Mouse (Mus musculus) small intestine, adult 2 months (tissue): ENCODE data around the gene Klhl31. TPM values are rescaled to one million over a fixed set of nuclear protein-coding genes. Genes with fewer than 3 reads are reported as not detected.
A peak's percentile ranks its signal among the peaks of the same experiment; 100 is the strongest.

Experiments used
- H3K27ac ChIP-seq: fragments of 200-500 bp; 2 replicates; pipeline ENCODE4 v1.5.1; 2012; ENCODE audit warnings: low read depth, low read length, control low read depth, inconsistent platforms; ENCODE audit not compliant: insufficient read depth
- H3K27me3 ChIP-seq: fragments of 200-500 bp; 2 replicates; pipeline ENCODE4 v1.6.1; 2012; ENCODE audit warnings: mild to moderate bottlenecking, moderate library complexity, low read length, inconsistent platforms; ENCODE audit not compliant: control insufficient read depth, insufficient read depth
- H3K36me3 ChIP-seq: fragments of 200-500 bp; 2 replicates; pipeline ENCODE4 v1.6.1; 2012; ENCODE audit warnings: mild to moderate bottlenecking, low read length, control low read depth, inconsistent platforms; ENCODE audit not compliant: control insufficient read depth, insufficient read depth
- H3K4me1 ChIP-seq: fragments of 200-500 bp; 2 replicates; pipeline ENCODE4 v1.6.1; 2012; ENCODE audit warnings: low read length, inconsistent platforms, mixed read lengths; ENCODE audit not compliant: control insufficient read depth, insufficient read depth, insufficient read length
- H3K4me3 ChIP-seq: fragments of 200-500 bp; 2 replicates; pipeline ENCODE4 v1.5.1; 2012; ENCODE audit warnings: low read depth, mild to moderate bottlenecking, control low read depth, inconsistent platforms, low read length, moderate library complexity
- CTCF ChIP-seq: fragments of 200-500 bp; IDR thresholded peaks from 2 replicates; pipeline ENCODE4 v1.5.1; 2012; ENCODE audit warnings: low read depth, mild to moderate bottlenecking, control low read depth, inconsistent platforms, low read length, moderate library complexity, mixed read lengths; ENCODE audit not compliant: insufficient replicate concordance, insufficient read length; ENCODE audit errors: extremely low read depth
- POLR2A ChIP-seq: fragments of 200-500 bp; IDR thresholded peaks from 2 replicates; pipeline ENCODE4 v1.6.1; 2012; ENCODE audit warnings: low read depth, mild to moderate bottlenecking, control low read depth, inconsistent platforms, low read length, moderate library complexity
- WGBS: fragments of 180-500 bp; shearing (Covaris S2); methylation state at CpG from one replicate; pipeline ENCODE4 v1.1.7; 2018; 5-methylcytosine and 5-hydroxymethylcytosine counted together
- polyA plus RNA-seq: library from polyadenylated mRNA; depleted of rRNA; stranded (reverse); fragments of >200 nt; gene quantifications from 2 replicates; pipeline ENCODE4 v1.2.3, GENCODE M21; 2012; rRNA removed

The Klhl31 gene
- polyA plus RNA-seq, 1 experiment = 0.04 TPM

- 81% methylated on average over 5 of the region's 5 CpGs for WGBS
- H3K4me3 ChIP-seq = no peak overlapping the region
- H3K27ac ChIP-seq = no peak overlapping the region
- no peaks in the 10 kb centered on the region for H3K4me1 ChIP-seq
- TF ChIP-seq CTCF = no peak
- no peak for TF ChIP-seq POLR2A
- no peaks in the 10 kb centered on the region for H3K27me3 ChIP-seq
- no peaks in the 10 kb centered on the region for H3K36me3 ChIP-seq
Measured at GRCm38 (mm10) chr9:77695586-77695985, 59.3 kb downstream of the Klhl31 start.

- H3K4me1 ChIP-seq = peaks cover 12% of the 10 kb centered on the region; the same call in 1 of the 2 replicates
- H3K27ac ChIP-seq = peak overlapping the region; percentile 84; the same call in 1 of the 2 replicates
- TF ChIP-seq CTCF (no peak), POLR2A (no peak)
- H3K4me3 ChIP-seq = no peak overlapping the region
- no peaks in the 10 kb centered on the region for H3K27me3 ChIP-seq
- WGBS = 56% methylated on average over 4 of the region's 4 CpGs
- H3K36me3 ChIP-seq = no peaks in the 10 kb centered on the region
Measured at GRCm38 (mm10) chr9:77703476-77703875, 67.2 kb downstream of the Klhl31 start.

DNA sequence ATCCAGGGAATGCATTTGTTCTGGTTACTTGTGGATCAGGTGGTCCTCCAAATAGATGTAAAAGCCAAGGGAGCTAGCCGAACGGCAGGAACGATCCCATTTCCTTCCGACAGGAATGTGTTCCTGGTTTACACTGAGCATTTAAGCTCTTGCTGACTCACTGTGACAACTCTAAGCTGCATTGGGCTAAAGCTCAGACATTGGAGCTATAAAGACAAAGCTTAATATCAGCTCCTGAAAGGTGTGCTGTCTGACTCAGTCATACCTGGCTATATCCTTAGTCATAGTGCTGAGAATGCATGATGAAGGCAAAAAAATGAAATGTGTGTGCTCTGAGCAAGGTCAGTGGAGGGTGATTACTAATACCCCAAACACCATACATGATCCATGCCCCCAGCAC is 67.8 kb downstream of the Klhl31 start:
- WGBS = 44% methylated on average over 4 of the region's 4 CpGs
- peaks cover 12% of the 10 kb centered on the region; the same call in 1 of the 2 replicates for H3K4me1 ChIP-seq
- TF ChIP-seq CTCF = no peak
- no peak for TF ChIP-seq POLR2A
- no peak overlapping the region for H3K4me3 ChIP-seq
- no peaks in the 10 kb centered on the region for H3K36me3 ChIP-seq
- no peaks in the 10 kb centered on the region for H3K27me3 ChIP-seq
- peak overlapping the region; percentile 84 for H3K27ac ChIP-seq

DNA sequence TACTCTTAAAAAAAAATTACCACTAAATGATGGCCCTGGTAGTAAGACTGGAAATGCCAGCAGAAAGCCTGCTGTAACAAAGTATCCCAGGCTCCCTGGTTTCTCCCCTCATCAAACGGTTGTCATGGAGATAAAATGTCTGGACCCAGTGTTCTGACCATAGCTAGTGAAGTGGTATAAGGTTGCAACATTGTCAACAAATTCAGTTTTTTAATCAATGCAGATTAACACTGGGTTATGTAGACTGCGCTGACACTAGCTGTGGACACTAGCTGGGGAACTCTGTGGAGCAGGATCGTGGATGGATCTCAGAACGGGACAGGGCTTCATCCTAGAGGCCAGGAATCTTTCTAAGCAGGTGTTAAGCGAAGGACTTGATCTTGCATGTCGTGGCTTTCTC is 70.2 kb downstream of the Klhl31 start:
- Histone ChIP-seq H3K4me3 (no peak overlapping the region), H3K27me3 (no peaks in the 10 kb centered on the region), H3K27ac (no peak overlapping the region), H3K4me1 (peaks cover 12% of the 10 kb centered on the region; the same call in 1 of the 2 replicates), H3K36me3 (no peaks in the 10 kb centered on the region)
- WGBS = 91% methylated on average over 6 of the region's 6 CpGs
- TF ChIP-seq CTCF (no peak), POLR2A (no peak)

GRCm38 (mm10) chr9:77707433-77708139 is 71.3 kb downstream of the Klhl31 start:
- Histone ChIP-seq H3K27me3 (no peaks in the 10 kb centered on the region), H3K4me1 (peaks cover 12% of the 10 kb centered on the region; the same call in 1 of the 2 replicates), H3K36me3 (no peaks in the 10 kb centered on the region), H3K27ac (peak overlapping the region; percentile 56), H3K4me3 (no peak overlapping the region)
- 29% methylated on average over 9 of the region's 9 CpGs for WGBS
- no peak for TF ChIP-seq CTCF

DNA sequence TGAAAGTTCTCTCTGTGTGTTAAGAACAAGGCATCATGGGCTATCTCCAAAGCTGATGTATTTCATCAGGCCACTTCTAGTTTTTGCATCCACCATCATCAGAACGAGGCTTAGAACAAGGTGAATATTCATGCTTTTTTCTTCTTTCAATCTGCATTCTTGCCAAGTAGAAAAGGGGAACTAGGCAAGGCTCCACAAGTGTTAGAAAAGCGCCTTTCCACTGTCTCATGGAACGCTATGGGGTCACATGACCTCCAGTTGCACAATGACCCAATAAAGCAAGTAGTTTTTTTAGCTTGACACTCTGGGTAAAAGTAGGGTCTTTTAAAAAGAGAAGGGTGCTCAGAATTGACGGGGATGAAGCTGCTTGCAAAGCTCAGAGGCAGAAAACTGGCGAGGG is 72.7 kb downstream of the Klhl31 start:
- Histone ChIP-seq H3K36me3 (no peaks in the 10 kb centered on the region), H3K27me3 (no peaks in the 10 kb centered on the region), H3K4me1 (peaks cover 9% of the 10 kb centered on the region; the same call in 1 of the 2 replicates), H3K27ac (no peak overlapping the region), H3K4me3 (no peak overlapping the region)
- TF ChIP-seq CTCF (no peak), POLR2A (no peak)
- WGBS = 86% methylated on average over 5 of the region's 5 CpGs

Other genes with a start within 250 kb of the Klhl31 start
- gene Lrrc1, start 91.6 kb upstream of the Klhl31 start, polyA plus RNA-seq = 53.3 and 112 TPM in 2 replicates
- 8.5 and 13.0 TPM in 2 replicates for gene Gclc, start 118.0 kb downstream of the Klhl31 start, polyA plus RNA-seq